Mouse (Mus musculus): Measurements from ENCODE around the gene Mtus2.

Mtus2 gene

GRCm38 (mm10) chr5:148283584-148283983 lies 326.5 kb downstream of the Mtus2 start:
- in situ Hi-C loops (cut with MboI; ENCODE audit: low pct_unique_long_range_greater_than_20kb in 1 of 2, low sequenced_read_pairs in 2 of 2, unreplicated experiment in 1 of 2), result no loop called here

GRCm38 (mm10) chr5:148287529-148287928 lies 330.4 kb downstream of the Mtus2 start:
- in situ Hi-C loops (cut with MboI; ENCODE audit: low pct_unique_long_range_greater_than_20kb in 1 of 2, low sequenced_read_pairs in 2 of 2, unreplicated experiment in 1 of 2), result no loop called here

GRCm38 (mm10) chr5:148288804-148289203 lies 331.7 kb downstream of the Mtus2 start:
- in situ Hi-C loops (cut with MboI; ENCODE audit: low pct_unique_long_range_greater_than_20kb in 1 of 2, low sequenced_read_pairs in 2 of 2, unreplicated experiment in 1 of 2), result no loop called here

DNA sequence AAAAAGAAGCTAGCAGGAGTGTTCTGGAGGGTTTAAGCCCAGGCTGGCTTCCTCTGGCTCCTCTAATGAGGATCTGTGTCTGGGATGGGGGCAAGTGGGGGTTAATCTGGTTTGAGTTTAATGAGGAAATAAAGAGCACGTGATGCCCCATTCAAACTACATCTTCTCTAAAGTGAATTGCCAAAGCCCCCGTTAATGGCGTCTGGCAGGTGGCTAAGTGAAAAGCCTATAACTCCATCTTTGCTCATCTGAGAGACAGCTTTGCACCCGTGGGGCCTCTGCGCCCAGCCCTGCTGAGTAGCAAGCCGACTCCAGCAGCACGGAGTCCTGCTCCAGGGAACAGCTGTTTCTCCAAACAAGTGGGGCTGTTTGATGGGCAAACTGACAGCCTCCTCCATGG lies 332.8 kb downstream of the Mtus2 start:
- in situ Hi-C loops (cut with MboI; ENCODE audit: low pct_unique_long_range_greater_than_20kb in 1 of 2, low sequenced_read_pairs in 2 of 2, unreplicated experiment in 1 of 2), result no loop called here

GRCm38 (mm10) chr5:148292862-148293261 lies 335.7 kb downstream of the Mtus2 start:
- in situ Hi-C loops (cut with MboI; ENCODE audit: low pct_unique_long_range_greater_than_20kb in 1 of 2, low sequenced_read_pairs in 2 of 2, unreplicated experiment in 1 of 2), result no loop called here

GRCm38 (mm10) chr5:148293346-148293745 lies 336.2 kb downstream of the Mtus2 start:
- in situ Hi-C loops (cut with MboI; ENCODE audit: low pct_unique_long_range_greater_than_20kb in 1 of 2, low sequenced_read_pairs in 2 of 2, unreplicated experiment in 1 of 2), result no loop called here

DNA sequence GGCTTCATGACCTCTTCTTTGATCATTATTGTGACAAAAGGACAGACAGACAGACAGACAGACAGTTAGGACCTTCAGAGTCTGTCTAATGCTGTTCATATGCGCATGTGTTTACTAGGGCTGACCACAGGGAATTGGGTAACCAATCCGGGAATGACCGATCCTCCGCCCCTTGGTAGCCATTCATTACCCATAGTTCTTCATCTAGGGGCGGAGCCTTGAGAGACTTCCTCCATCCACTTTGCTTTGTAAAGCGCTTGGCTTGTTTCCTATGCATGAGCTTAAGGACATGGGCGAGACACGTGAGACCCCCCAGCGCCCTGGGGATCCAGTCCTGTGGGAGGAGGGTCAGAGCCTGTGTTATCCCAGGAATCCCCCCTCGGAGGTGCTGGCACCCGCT lies 345.8 kb downstream of the Mtus2 start:
- in situ Hi-C loops (cut with MboI; ENCODE audit: low pct_unique_long_range_greater_than_20kb in 1 of 2, low sequenced_read_pairs in 2 of 2, unreplicated experiment in 1 of 2), result loop anchor here in 1 of 2 experiments (10.0 kb wide), 1 partner anchor 152 kb away; no protein-coding TSS in a partner anchor

DNA sequence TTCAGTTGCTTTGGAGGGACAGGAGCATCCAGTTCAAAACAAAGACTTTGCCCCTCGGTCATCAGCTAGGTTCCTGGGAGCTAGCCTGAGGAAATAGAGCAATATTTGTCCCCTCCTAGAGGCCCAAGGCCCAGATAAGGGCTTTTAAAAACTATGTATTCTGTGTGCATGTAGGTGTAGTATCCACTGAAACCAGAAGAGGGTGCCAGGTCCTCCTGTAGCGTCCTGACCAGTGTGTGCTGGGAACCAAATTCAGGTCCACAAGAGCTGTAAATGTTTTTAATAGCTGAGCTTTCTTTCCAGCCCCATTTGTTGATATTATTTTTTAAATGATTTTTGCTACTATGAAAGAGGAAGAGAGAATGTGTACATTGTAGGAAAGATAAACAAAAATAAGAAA lies 347.0 kb downstream of the Mtus2 start:
- in situ Hi-C loops (cut with MboI; ENCODE audit: low pct_unique_long_range_greater_than_20kb in 1 of 2, low sequenced_read_pairs in 2 of 2, unreplicated experiment in 1 of 2), result loop anchor here in 1 of 2 experiments (10.0 kb wide), 1 partner anchor 151 kb away; no protein-coding TSS in a partner anchor

GRCm38 (mm10) chr5:148310790-148311189 lies 353.7 kb downstream of the Mtus2 start:
- in situ Hi-C loops (cut with MboI; ENCODE audit: low pct_unique_long_range_greater_than_20kb in 1 of 2, low sequenced_read_pairs in 2 of 2, unreplicated experiment in 1 of 2), result no loop called here

DNA sequence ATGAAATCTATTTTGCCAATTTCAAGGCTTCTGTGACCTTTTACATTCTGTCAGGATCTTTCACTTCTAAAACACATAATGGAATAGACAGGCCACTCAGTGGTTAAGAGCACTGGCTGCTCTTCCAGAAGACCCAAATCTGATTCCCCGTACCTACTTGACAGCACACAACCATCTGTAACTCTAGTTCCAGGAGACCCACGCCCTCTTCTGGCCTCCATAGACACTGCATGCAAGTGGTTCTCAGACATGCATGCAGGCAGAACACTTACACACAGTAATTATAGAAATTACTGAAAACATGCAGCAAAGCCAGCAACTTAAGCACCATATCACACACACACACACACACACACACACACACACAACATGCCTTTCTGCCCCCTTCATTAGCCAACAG lies 355.3 kb downstream of the Mtus2 start:
- in situ Hi-C loops (cut with MboI; ENCODE audit: low pct_unique_long_range_greater_than_20kb in 1 of 2, low sequenced_read_pairs in 2 of 2, unreplicated experiment in 1 of 2), result no loop called here

- in situ Hi-C loops (cut with MboI; ENCODE audit: low pct_unique_long_range_greater_than_20kb in 1 of 2, low sequenced_read_pairs in 2 of 2, unreplicated experiment in 1 of 2), result no loop called here
Measured at GRCm38 (mm10) chr5:148314931-148315330, 357.8 kb downstream of the Mtus2 start.

- in situ Hi-C loops (cut with MboI; ENCODE audit: low pct_unique_long_range_greater_than_20kb in 1 of 2, low sequenced_read_pairs in 2 of 2, unreplicated experiment in 1 of 2), result loop anchor here (5.0 to 10.0 kb wide), 2 partner anchors 119 to 122 kb away; no protein-coding TSS in a partner anchor
Measured at GRCm38 (mm10) chr5:148325317-148325885, 368.3 kb downstream of the Mtus2 start.

GRCm38 (mm10) chr5:148326295-148326694 lies 369.2 kb downstream of the Mtus2 start:
- in situ Hi-C loops (cut with MboI; ENCODE audit: low pct_unique_long_range_greater_than_20kb in 1 of 2, low sequenced_read_pairs in 2 of 2, unreplicated experiment in 1 of 2), result loop anchor here (5.0 to 10.0 kb wide), 2 partner anchors 119 to 121 kb away; no protein-coding TSS in a partner anchor

DNA sequence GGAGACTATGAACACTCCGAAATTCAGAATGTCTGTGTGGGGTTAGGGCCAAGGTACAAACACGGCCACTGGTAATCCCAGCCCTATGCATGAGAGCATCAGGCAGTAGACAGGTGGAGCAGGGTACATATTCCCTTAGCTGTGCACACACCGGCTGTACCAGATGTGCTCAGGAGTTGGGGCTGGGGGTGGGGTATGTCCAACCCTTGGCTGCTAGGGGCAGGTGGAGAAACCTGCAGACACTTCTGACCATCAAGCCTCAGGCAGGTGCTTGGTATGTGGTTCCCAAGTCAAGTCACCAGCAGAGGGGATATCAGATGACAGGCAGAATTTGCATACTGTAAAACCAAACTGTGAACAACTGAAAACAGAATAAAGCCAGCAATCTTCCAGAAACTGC lies 371.9 kb downstream of the Mtus2 start:
- in situ Hi-C loops (cut with MboI; ENCODE audit: low pct_unique_long_range_greater_than_20kb in 1 of 2, low sequenced_read_pairs in 2 of 2, unreplicated experiment in 1 of 2), result loop anchor here (5.0 to 10.0 kb wide), 2 partner anchors 116 to 118 kb away; no protein-coding TSS in a partner anchor

DNA sequence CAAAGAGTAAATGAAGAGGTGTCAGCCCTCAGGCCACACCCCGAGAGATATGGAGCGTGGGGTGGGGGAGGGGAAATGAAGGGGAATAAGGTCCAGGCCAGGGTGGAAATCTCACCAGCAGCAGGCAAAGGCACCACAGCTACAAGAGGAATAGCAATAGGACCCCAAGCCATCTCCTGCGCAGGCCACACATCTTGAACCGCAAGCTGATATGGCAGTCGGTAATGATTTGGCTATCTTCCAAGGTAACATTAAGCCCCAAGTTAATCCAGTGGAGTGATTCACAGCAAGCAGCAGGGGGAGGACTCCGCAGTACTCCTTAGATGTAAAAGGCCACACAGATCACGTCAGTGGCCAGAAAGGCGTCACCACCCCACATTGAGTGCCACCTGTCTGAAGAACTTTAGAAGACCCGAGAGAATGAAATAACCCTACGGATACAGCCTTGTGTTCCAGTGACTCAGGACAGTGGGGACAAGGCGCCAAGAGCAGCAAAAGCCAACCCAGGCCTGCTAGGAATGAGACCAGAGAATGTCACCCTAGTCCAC lies 374.2 kb downstream of the Mtus2 start:
- in situ Hi-C loops (cut with MboI; ENCODE audit: low pct_unique_long_range_greater_than_20kb in 1 of 2, low sequenced_read_pairs in 2 of 2, unreplicated experiment in 1 of 2), result no loop called here

DNA sequence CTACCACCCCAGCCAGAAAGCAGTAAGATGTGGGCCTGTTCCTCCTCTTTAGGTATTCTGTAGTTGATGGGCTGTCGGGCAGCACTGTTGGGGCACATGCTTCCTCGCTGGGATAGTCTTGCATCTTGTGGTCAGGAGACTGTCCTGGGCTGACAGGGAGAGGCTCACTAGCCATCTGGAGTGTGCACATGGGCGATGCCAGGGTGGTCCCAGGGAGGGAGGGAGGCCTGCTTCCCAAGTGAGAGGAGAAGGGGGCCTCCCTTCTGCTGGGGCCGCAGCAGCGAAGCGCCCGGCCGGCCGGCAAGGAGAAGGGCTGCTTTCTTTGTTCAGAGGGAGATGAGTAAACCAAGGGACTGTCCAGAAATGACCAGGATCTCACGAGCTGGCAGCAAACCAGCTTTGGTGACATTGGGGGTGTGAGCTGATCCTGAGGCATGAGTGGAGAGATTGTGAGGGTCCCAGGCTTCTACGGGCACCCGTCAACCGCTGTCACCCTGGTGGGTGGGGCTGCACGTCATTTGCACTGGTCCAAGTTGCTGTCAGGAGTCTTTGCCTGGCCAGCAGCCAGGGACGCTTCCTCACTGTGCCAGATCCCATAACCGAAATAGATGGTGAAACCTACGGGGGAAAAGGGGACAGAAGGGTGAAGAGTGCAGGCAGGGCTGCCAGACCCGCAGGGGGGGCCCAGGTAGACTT lies 375.0 kb downstream of the Mtus2 start:
- in situ Hi-C loops (cut with MboI; ENCODE audit: low pct_unique_long_range_greater_than_20kb in 1 of 2, low sequenced_read_pairs in 2 of 2, unreplicated experiment in 1 of 2), result no loop called here

- in situ Hi-C loops (cut with MboI; ENCODE audit: low pct_unique_long_range_greater_than_20kb in 1 of 2, low sequenced_read_pairs in 2 of 2, unreplicated experiment in 1 of 2), result no loop called here
Measured at GRCm38 (mm10) chr5:148332622-148332974, 375.5 kb downstream of the Mtus2 start.

- in situ Hi-C loops (cut with MboI; ENCODE audit: low pct_unique_long_range_greater_than_20kb in 1 of 2, low sequenced_read_pairs in 2 of 2, unreplicated experiment in 1 of 2), result no loop called here
Measured at GRCm38 (mm10) chr5:148339126-148339525, 382.0 kb downstream of the Mtus2 start.

GRCm38 (mm10) chr5:148342061-148342741 lies 385.1 kb downstream of the Mtus2 start:
- in situ Hi-C loops (cut with MboI; ENCODE audit: low pct_unique_long_range_greater_than_20kb in 1 of 2, low sequenced_read_pairs in 2 of 2, unreplicated experiment in 1 of 2), result no loop called here

All from mouse embryonic stem cell (cell line).